Mouse (Mus musculus) forebrain, postnatal 0 days (tissue): ENCODE data around the gene Vps13a. TPM values are rescaled to one million over a fixed set of nuclear protein-coding genes. Genes with fewer than 3 reads are reported as not detected.
"Not testable (repeated sequence)": the region's sequence is repeated elsewhere in the genome, so short reads cannot be mapped to it uniquely, and the experiment has no call there.

Source experiments
- ATAC-seq: fragments of 200-750 bp; cut with Nextera tagmentation; 2 replicates; pipeline ENCODE4 v1.8.0; 2017; ENCODE audit warnings: mild to moderate bottlenecking, moderate library complexity
- DNase-seq: peaks from one replicate; pipeline ENCODE4 v3.0.0-alpha.2; 2015
- H3K27ac ChIP-seq: fragments of 300-500 bp; sonication (generic); 2 replicates; pipeline ENCODE4 v1.5.1; 2014; ENCODE audit warnings: low read depth, mild to moderate bottlenecking, antibody characterized with exemption, low read length, moderate library complexity, mixed read lengths
- H3K27me3 ChIP-seq: fragments of 300-500 bp; sonication (generic); 2 replicates; pipeline ENCODE4 v1.6.1; 2014; ENCODE audit warnings: mild to moderate bottlenecking, low read length, mixed read lengths; ENCODE audit not compliant: insufficient read depth
- H3K36me3 ChIP-seq: fragments of 300-500 bp; sonication (generic); 2 replicates; pipeline ENCODE4 v1.6.1; 2014; ENCODE audit warnings: mild to moderate bottlenecking, moderate library complexity; ENCODE audit not compliant: insufficient read depth
- H3K4me1 ChIP-seq: fragments of 300-500 bp; sonication (generic); 2 replicates; pipeline ENCODE4 v1.6.1; 2014; ENCODE audit warnings: antibody characterized with exemption; ENCODE audit not compliant: insufficient read depth
- H3K4me2 ChIP-seq: fragments of 300-500 bp; sonication (generic); 2 replicates; pipeline ENCODE4 v1.6.1; 2014; ENCODE audit warnings: low read depth, mild to moderate bottlenecking, moderate library complexity
- H3K4me3 ChIP-seq: fragments of 300-500 bp; sonication (generic); 2 replicates; pipeline ENCODE4 v1.5.1; 2014; ENCODE audit warnings: low read depth, low read length, mixed read lengths
- H3K9ac ChIP-seq: fragments of 300-500 bp; sonication (generic); 2 replicates; pipeline ENCODE4 v1.6.1; 2014; ENCODE audit warnings: mild to moderate bottlenecking
- H3K9me3 ChIP-seq: fragments of 300-500 bp; sonication (generic); 2 replicates; pipeline ENCODE4 v1.6.1; 2016; ENCODE audit warnings: low read length
- CTCF ChIP-seq: sonication (generic); IDR thresholded peaks from 2 replicates; pipeline ENCODE4 v1.5.1; 2016; ENCODE audit warnings: antibody characterized with exemption, control low read depth, low read depth
- WGBS: fragments of 180-500 bp; shearing (Covaris S2); extraction: QIAGEN DNeasy Blood & Tissue Kit; methylation state at CpG from one replicate; pipeline ENCODE4 v1.1.7; 2014; 5-methylcytosine and 5-hydroxymethylcytosine counted together
- polyA plus RNA-seq: library from polyadenylated mRNA; unstranded; fragments of >200 nt; fragmentation: Nextera tagmentation; extraction: Ambion mirVana; gene quantifications from 2 replicates; pipeline ENCODE4 v1.2.1, GENCODE M21; 2015
- total RNA-seq: library from RNA; depleted of rRNA; stranded (reverse); fragments of >200 nt; gene quantifications from 2 replicates; pipeline ENCODE4 v1.2.3, GENCODE M21; 2014

Gene Vps13a
- total and polyA plus RNA-seq, 2 experiments from 2014 or later = 5.4 to 23.5 TPM

GRCm38 (mm10) chr19:16781406-16782019 lies 780 bp upstream of the Vps13a start:
- Histone ChIP-seq H3K4me3 (peak overlapping the region; percentile 75), H3K4me2 (peak overlapping the region; percentile 90), H3K27ac (no peak overlapping the region), H3K9me3 (no peaks in the 10 kb centered on the region), H3K27me3 (0 out of 2 replicates have a peak, but pooled peaks cover 3% of the 10 kb centered on the region), H3K36me3 (no peaks in the 10 kb centered on the region), H3K4me1 (no peaks in the 10 kb centered on the region; the same call in 1 of the 2 replicates), H3K9ac (peak overlapping the region; percentile 51; the same call in 1 of the 2 replicates)
- TF ChIP-seq CTCF = no peak
- ATAC-seq (no peak), DNase-seq (no peak)
- 12% methylated on average over 10 of the region's 10 CpGs for WGBS

GRCm38 (mm10) chr19:16780251-16780783 lies 416 bp downstream of the Vps13a start:
- no peak for DNase-seq
- Histone ChIP-seq H3K27ac (no peak overlapping the region), H3K9ac (peak overlapping the region; percentile 51), H3K4me1 (no peaks in the 10 kb centered on the region; the same call in 1 of the 2 replicates), H3K36me3 (no peaks in the 10 kb centered on the region), H3K4me3 (peak overlapping the region; percentile 75), H3K9me3 (no peaks in the 10 kb centered on the region), H3K4me2 (peak overlapping the region; percentile 90), H3K27me3 (0 out of 2 replicates have a peak, but pooled peaks cover 3% of the 10 kb centered on the region)
- peak; percentile 44 for ATAC-seq
- TF ChIP-seq CTCF = no peak
- 2% methylated on average over 47 of the region's 55 CpGs for WGBS

- Histone ChIP-seq H3K4me1 (no peaks in the 10 kb centered on the region; the same call in 1 of the 2 replicates), H3K9me3 (no peaks in the 10 kb centered on the region), H3K27me3 (0 out of 2 replicates have a peak, but pooled peaks cover 3% of the 10 kb centered on the region), H3K4me3 (peak overlapping the region; percentile 75), H3K9ac (peak overlapping the region; percentile 51; the same call in 1 of the 2 replicates), H3K27ac (no peak overlapping the region), H3K4me2 (peak overlapping the region; percentile 90), H3K36me3 (no peaks in the 10 kb centered on the region)
- TF ChIP-seq CTCF = no peak
- WGBS = 17% methylated on average over 8 of the region's 8 CpGs
- ATAC-seq (no peak), DNase-seq (no peak)
Measured at GRCm38 (mm10) chr19:16779786-16780185, 947 bp downstream of the Vps13a start.

- DNase-seq (no peak), ATAC-seq (no peak)
- Histone ChIP-seq H3K27ac (no peak overlapping the region), H3K36me3 (no peaks in the 10 kb centered on the region), H3K9me3 (no peaks in the 10 kb centered on the region), H3K9ac (no peak overlapping the region), H3K4me1 (no peaks in the 10 kb centered on the region; the same call in 1 of the 2 replicates), H3K4me3 (no peak overlapping the region), H3K27me3 (0 out of 2 replicates have a peak, but pooled peaks cover 3% of the 10 kb centered on the region), H3K4me2 (no peak overlapping the region; the same call in 1 of the 2 replicates)
- no peak for TF ChIP-seq CTCF
- WGBS = 59% methylated on average over 5 of the region's 5 CpGs
Measured at GRCm38 (mm10) chr19:16779281-16779680, 1.5 kb downstream of the Vps13a start.

- no peaks in the 10 kb centered on the region; the same call in 1 of the 2 replicates for H3K4me1 ChIP-seq
- 0 out of 2 replicates have a peak, but pooled peaks cover 3% of the 10 kb centered on the region for H3K27me3 ChIP-seq
- ATAC-seq = no peak
- H3K9me3 ChIP-seq = no peaks in the 10 kb centered on the region
- no peak overlapping the region for H3K4me3 ChIP-seq
- no peaks in the 10 kb centered on the region for H3K36me3 ChIP-seq
- H3K9ac ChIP-seq = no peak overlapping the region
- WGBS = 75% methylated on average over 6 of the region's 6 CpGs
- no peak overlapping the region for H3K27ac ChIP-seq
- no peak for TF ChIP-seq CTCF
- no peak for DNase-seq
- H3K4me2 ChIP-seq = no peak overlapping the region
Measured at GRCm38 (mm10) chr19:16778578-16778977, 2.2 kb downstream of the Vps13a start.

GRCm38 (mm10) chr19:16777901-16778300 lies 2.8 kb downstream of the Vps13a start:
- Histone ChIP-seq H3K4me2 (no peak overlapping the region), H3K36me3 (no peaks in the 10 kb centered on the region), H3K9ac (no peak overlapping the region), H3K27ac (no peak overlapping the region), H3K27me3 (0 out of 2 replicates have a peak, but pooled peaks cover 3% of the 10 kb centered on the region), H3K4me1 (no peaks in the 10 kb centered on the region; the same call in 1 of the 2 replicates), H3K4me3 (no peak overlapping the region), H3K9me3 (no peaks in the 10 kb centered on the region)
- ATAC-seq = no peak
- no peak for DNase-seq
- TF ChIP-seq CTCF = no peak
- 78% methylated on average over 3 of the region's 3 CpGs for WGBS

GRCm38 (mm10) chr19:16777391-16777790 lies 3.3 kb downstream of the Vps13a start:
- not testable (repeated sequence) for H3K9ac ChIP-seq, ATAC-seq

More at GRCm38 (mm10) chr19:16777391-16777790, 3.3 kb downstream of the Vps13a start:
- not testable (repeated sequence) for H3K27me3 ChIP-seq, H3K4me2 ChIP-seq, H3K4me3 ChIP-seq, H3K4me1 ChIP-seq, H3K9me3 ChIP-seq, H3K36me3 ChIP-seq, H3K27ac ChIP-seq, DNase-seq
